Mouse (Mus musculus) spleen, postnatal 10 days (tissue): ENCODE data around the gene Acap1.
"Not testable (repeated sequence)": the region's sequence is repeated elsewhere in the genome, so short reads cannot be mapped to it uniquely, and the experiment has no call there.

Experiments
- DNase-seq, 2 experiments: peaks; one replicate each; pipeline ENCODE4 v3.0.0; 2021 to 2022; ENCODE audit warnings: low spot score in 2 of 2

Gene Acap1

GRCm38 (mm10) chr11:69876867-69877266, 18.5 kb downstream of the Acap1 start:
- peak; percentile 90 to 94 for DNase-seq

GRCm38 (mm10) chr11:69876186-69876585, 19.2 kb downstream of the Acap1 start:
- no peak for DNase-seq

- no peak for DNase-seq
These were observed 22.9 kb downstream of the Acap1 start for GRCm38 (mm10) chr11:69872451-69872850.

- no peak for DNase-seq
These were observed 23.5 kb downstream of the Acap1 start for GRCm38 (mm10) chr11:69871822-69872221.

- DNase-seq, result no peak
These were observed 24.9 kb downstream of the Acap1 start for GRCm38 (mm10) chr11:69870289-69871069.

GRCm38 (mm10) chr11:69867335-69867734, 28.0 kb downstream of the Acap1 start:
- DNase-seq, result no peak

GRCm38 (mm10) chr11:69865561-69865960, 29.8 kb downstream of the Acap1 start:
- no peak for DNase-seq

- DNase-seq, result no peak
These were observed 31.0 kb downstream of the Acap1 start for GRCm38 (mm10) chr11:69864138-69864860.

- DNase-seq, result not testable (repeated sequence)
These were observed 31.6 kb downstream of the Acap1 start for GRCm38 (mm10) chr11:69863729-69864128.

GRCm38 (mm10) chr11:69858113-69858998, 37.0 kb downstream of the Acap1 start, which contains the start of gene Tnk1:
Gene Tnk1 (minus strand): TSS chr11:69858730.
- no peak for DNase-seq

GRCm38 (mm10) chr11:69855347-69855746, 40.0 kb downstream of the Acap1 start:
- peak; percentile 80 to 84 for DNase-seq

- DNase-seq, result peak; percentile 33 to 60
These were observed 40.7 kb downstream of the Acap1 start for GRCm38 (mm10) chr11:69854680-69855079.

GRCm38 (mm10) chr11:69853994-69854393, 41.3 kb downstream of the Acap1 start:
- peak; percentile 87 to 95 for DNase-seq

GRCm38 (mm10) chr11:69850754-69851153, 44.6 kb downstream of the Acap1 start:
- peak in 1 of 2 experiments; percentile 46 for DNase-seq

- DNase-seq, result no peak
These were observed 45.5 kb downstream of the Acap1 start for GRCm38 (mm10) chr11:69849884-69850283.

GRCm38 (mm10) chr11:69849128-69849527, 46.2 kb downstream of the Acap1 start:
- no peak for DNase-seq

GRCm38 (mm10) chr11:69848021-69848420, 47.3 kb downstream of the Acap1 start:
- DNase-seq, result no peak

GRCm38 (mm10) chr11:69846738-69847688, 48.3 kb downstream of the Acap1 start:
- peak; percentile 62 to 69 for DNase-seq

GRCm38 (mm10) chr11:69846198-69846680, 49.1 kb downstream of the Acap1 start, which contains the start of gene Plscr3:
Gene Plscr3 (plus strand): TSS chr11:69846376.
- DNase-seq, result peak; percentile 94 to 96

GRCm38 (mm10) chr11:69838714-69839104, 56.6 kb downstream of the Acap1 start:
- DNase-seq, result peak in 1 of 2 experiments; percentile 42
